Mouse (Mus musculus): ENCODE data around the gene Zfp597. TPM values are rescaled to one million over a fixed set of nuclear protein-coding genes. Genes with fewer than 3 reads are reported as not detected.
A peak's percentile ranks its signal among the peaks of the same experiment; 100 is the strongest.

Zfp597 gene
- polyA plus RNA-seq, 1 experiment: 19.2 TPM

- TF ChIP-seq POLR2A (IDR thresholded peaks at IDR 0.05; ENCODE audit: borderline replicate concordance, control insufficient read depth, low read depth, low read length) (no peak), CTCF (IDR thresholded peaks at IDR 0.05; ENCODE audit: control insufficient read depth, insufficient read depth, low read length) (no peak)
- under 1% methylated on average over 20 of the region's 20 CpGs for WGBS
- Histone ChIP-seq H3K4me3 (replicated peaks; ENCODE audit: control insufficient read depth, low read depth, low read length) (peak overlapping the region; percentile 80), H3K27ac (ENCODE audit: control insufficient read depth, insufficient read depth, low read depth, low read length, poor library complexity) (peak overlapping the region; percentile 42; the same call in 1 of the 2 replicates), H3K4me1 (ENCODE audit: control insufficient read depth, insufficient read depth, low read length) (no peaks in the 10 kb centered on the region)
Measured at GRCm38 (mm10) chr16:3909118-3909517, 24.8 kb upstream of the Zfp597 start.

DNA sequence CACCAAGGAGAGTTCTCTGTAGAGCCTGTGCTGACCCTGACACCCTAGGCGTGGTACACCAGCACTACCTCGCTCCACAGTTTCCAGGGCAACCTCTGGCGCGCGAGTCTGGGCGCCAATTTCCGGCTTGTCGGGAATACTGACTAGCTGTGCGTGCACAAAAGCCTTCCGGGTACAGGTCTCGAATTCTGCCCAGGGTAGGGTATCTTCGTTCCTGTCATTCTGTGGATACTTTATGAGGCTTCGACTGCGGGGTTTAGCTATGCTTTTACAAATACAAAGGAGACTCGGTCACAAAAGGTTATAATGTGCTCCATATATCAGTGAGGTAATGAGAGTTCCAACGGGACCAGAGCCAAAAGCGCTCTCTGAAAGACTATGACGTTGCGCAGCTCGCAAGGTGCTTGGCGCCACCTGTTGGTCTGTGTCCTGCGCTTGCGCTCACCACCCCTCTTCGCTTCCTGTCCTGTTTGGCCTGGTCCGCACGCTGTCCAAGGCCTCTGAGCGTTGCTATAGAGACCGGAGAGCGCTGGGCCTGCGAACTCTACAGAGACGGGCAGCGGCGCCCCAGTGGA lies 24.3 kb upstream of the Zfp597 start, which contains the start of the genes 1700037C18Rik and Cluap1:
Gene 1700037C18Rik (minus strand): TSS at position 153 of the 575 bp plus-strand sequence.
Gene Cluap1 (plus strand): TSS at position 265 of the 575 bp plus-strand sequence.
- H3K27ac ChIP-seq (ENCODE audit: control insufficient read depth, insufficient read depth, low read depth, low read length, poor library complexity): peak within 1 kb of the TSS; percentile 42
- H3K4me1 ChIP-seq (ENCODE audit: control insufficient read depth, insufficient read depth, low read length): no peaks in the 10 kb centered on the region
- TF ChIP-seq CTCF (IDR thresholded peaks at IDR 0.05; ENCODE audit: control insufficient read depth, insufficient read depth, low read length): peak; percentile 95
- peak; percentile 59; the same call in 1 of the 2 replicates for TF ChIP-seq POLR2A (IDR thresholded peaks at IDR 0.05; ENCODE audit: borderline replicate concordance, control insufficient read depth, low read depth, low read length)
- under 1% methylated on average over 33 of the region's 33 CpGs for WGBS
- peak within 1 kb of the TSS; percentile 80 for H3K4me3 ChIP-seq (replicated peaks; ENCODE audit: control insufficient read depth, low read depth, low read length)

GRCm38 (mm10) chr16:3907471-3907870 lies 23.1 kb upstream of the Zfp597 start:
- H3K4me3 ChIP-seq (replicated peaks; ENCODE audit: control insufficient read depth, low read depth, low read length): no peak overlapping the region
- no peak for TF ChIP-seq CTCF (IDR thresholded peaks at IDR 0.05; ENCODE audit: control insufficient read depth, insufficient read depth, low read length)
- TF ChIP-seq POLR2A (IDR thresholded peaks at IDR 0.05; ENCODE audit: borderline replicate concordance, control insufficient read depth, low read depth, low read length): no peak
- H3K27ac ChIP-seq (ENCODE audit: control insufficient read depth, insufficient read depth, low read depth, low read length, poor library complexity): no peak overlapping the region
- no peaks in the 10 kb centered on the region for H3K4me1 ChIP-seq (ENCODE audit: control insufficient read depth, insufficient read depth, low read length)
- WGBS: 78% methylated on average over 2 of the region's 2 CpGs

- Histone ChIP-seq H3K4me1 (ENCODE audit: control insufficient read depth, insufficient read depth, low read length) (peaks cover 8% of the 10 kb centered on the region; the same call in 1 of the 2 replicates), H3K27ac (ENCODE audit: control insufficient read depth, insufficient read depth, low read depth, low read length, poor library complexity) (no peak overlapping the region; the same call in 1 of the 2 replicates), H3K4me3 (replicated peaks; ENCODE audit: control insufficient read depth, low read depth, low read length) (no peak overlapping the region)
- WGBS: 78% methylated on average over 1 of the region's 1 CpGs
- TF ChIP-seq POLR2A (IDR thresholded peaks at IDR 0.05; ENCODE audit: borderline replicate concordance, control insufficient read depth, low read depth, low read length) (no peak), CTCF (IDR thresholded peaks at IDR 0.05; ENCODE audit: control insufficient read depth, insufficient read depth, low read length) (no peak)
Measured at GRCm38 (mm10) chr16:3896553-3896952, 12.2 kb upstream of the Zfp597 start.

GRCm38 (mm10) chr16:3896046-3896445 lies 11.7 kb upstream of the Zfp597 start:
- Histone ChIP-seq H3K27ac (ENCODE audit: control insufficient read depth, insufficient read depth, low read depth, low read length, poor library complexity) (no peak overlapping the region; the same call in 1 of the 2 replicates), H3K4me3 (replicated peaks; ENCODE audit: control insufficient read depth, low read depth, low read length) (no peak overlapping the region), H3K4me1 (ENCODE audit: control insufficient read depth, insufficient read depth, low read length) (peaks cover 8% of the 10 kb centered on the region; the same call in 1 of the 2 replicates)
- 37% methylated on average over 6 of the region's 6 CpGs for WGBS
- TF ChIP-seq POLR2A (IDR thresholded peaks at IDR 0.05; ENCODE audit: borderline replicate concordance, control insufficient read depth, low read depth, low read length) (no peak), CTCF (IDR thresholded peaks at IDR 0.05; ENCODE audit: control insufficient read depth, insufficient read depth, low read length) (no peak)

- peak; percentile 42; the same call in 1 of the 2 replicates for TF ChIP-seq POLR2A (IDR thresholded peaks at IDR 0.05; ENCODE audit: borderline replicate concordance, control insufficient read depth, low read depth, low read length)
- TF ChIP-seq CTCF (IDR thresholded peaks at IDR 0.05; ENCODE audit: control insufficient read depth, insufficient read depth, low read length): no peak
- Histone ChIP-seq H3K4me1 (ENCODE audit: control insufficient read depth, insufficient read depth, low read length) (peaks cover 8% of the 10 kb centered on the region; the same call in 1 of the 2 replicates), H3K27ac (ENCODE audit: control insufficient read depth, insufficient read depth, low read depth, low read length, poor library complexity) (peak overlapping the region; percentile 75; the same call in 1 of the 2 replicates), H3K4me3 (replicated peaks; ENCODE audit: control insufficient read depth, low read depth, low read length) (peak overlapping the region; percentile 59)
- WGBS: 6% methylated on average over 9 of the region's 9 CpGs
Measured at GRCm38 (mm10) chr16:3895173-3895792, 10.9 kb upstream of the Zfp597 start.

- no peak overlapping the region for H3K4me3 ChIP-seq (replicated peaks; ENCODE audit: control insufficient read depth, low read depth, low read length)
- peak overlapping the region; percentile 36 for H3K27ac ChIP-seq (ENCODE audit: control insufficient read depth, insufficient read depth, low read depth, low read length, poor library complexity)
- 44% methylated on average over 3 of the region's 3 CpGs for WGBS
- TF ChIP-seq CTCF (IDR thresholded peaks at IDR 0.05; ENCODE audit: control insufficient read depth, insufficient read depth, low read length) (no peak), POLR2A (IDR thresholded peaks at IDR 0.05; ENCODE audit: borderline replicate concordance, control insufficient read depth, low read depth, low read length) (no peak)
- H3K4me1 ChIP-seq (ENCODE audit: control insufficient read depth, insufficient read depth, low read length): peaks cover 8% of the 10 kb centered on the region; the same call in 1 of the 2 replicates
Measured at GRCm38 (mm10) chr16:3893739-3894138, 9.4 kb upstream of the Zfp597 start.

- Histone ChIP-seq H3K4me3 (replicated peaks; ENCODE audit: control insufficient read depth, low read depth, low read length) (no peak overlapping the region), H3K27ac (ENCODE audit: control insufficient read depth, insufficient read depth, low read depth, low read length, poor library complexity) (no peak overlapping the region), H3K4me1 (ENCODE audit: control insufficient read depth, insufficient read depth, low read length) (peaks cover 8% of the 10 kb centered on the region; the same call in 1 of the 2 replicates)
- 88% methylated on average over 14 of the region's 14 CpGs for WGBS
- TF ChIP-seq CTCF (IDR thresholded peaks at IDR 0.05; ENCODE audit: control insufficient read depth, insufficient read depth, low read length) (no peak), POLR2A (IDR thresholded peaks at IDR 0.05; ENCODE audit: borderline replicate concordance, control insufficient read depth, low read depth, low read length) (no peak)
Measured at GRCm38 (mm10) chr16:3891621-3892295, 7.4 kb upstream of the Zfp597 start.
